Mouse (Mus musculus) G1E (cell line): Measurements from ENCODE around the gene Bckdk.
"Not testable (repeated sequence)": the region's sequence is repeated elsewhere in the genome, so short reads cannot be mapped to it uniquely, and the experiment has no call there.

ENCODE experiments used
- CTCF ChIP-seq: IDR thresholded peaks from 2 replicates; pipeline ENCODE4 v1.5.1; 2012; ENCODE audit warnings: low read depth, low read length, inconsistent platforms, mixed read lengths
- GATA1 ChIP-seq: IDR thresholded peaks from 2 replicates; pipeline ENCODE4 v1.6.1; 2012; ENCODE audit warnings: borderline replicate concordance, low read length, inconsistent platforms, mixed read lengths
- POLR2AphosphoS5 ChIP-seq: IDR thresholded peaks from 2 replicates; pipeline ENCODE4 v1.6.1; 2012; ENCODE audit warnings: low read depth, low read length, inconsistent platforms; ENCODE audit not compliant: insufficient replicate concordance
- TAL1 ChIP-seq: conservative IDR thresholded peaks from 2 replicates; pipeline ENCODE4 v1.6.1; 2012; ENCODE audit warnings: low read depth, low read length, inconsistent platforms, mixed read lengths

DNA sequence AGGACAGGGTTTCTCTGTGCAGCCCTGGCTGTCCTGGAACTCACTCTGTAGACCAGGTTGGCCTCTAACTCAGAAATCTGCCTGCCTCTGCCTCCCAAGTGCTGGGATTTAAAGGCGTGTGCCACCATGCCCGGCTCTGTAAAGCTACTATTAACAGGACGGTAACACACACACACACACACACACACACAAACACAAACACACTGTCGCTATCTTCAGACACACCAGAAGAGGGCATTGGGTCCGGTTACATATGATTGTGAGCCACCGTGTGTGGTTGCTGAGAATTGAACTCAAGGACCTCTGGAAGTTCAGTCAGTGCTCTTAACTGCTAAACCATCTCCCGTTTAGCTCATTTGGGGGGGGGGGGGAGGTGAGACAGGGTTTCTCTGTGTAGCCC, 8.0 kb upstream of the Bckdk start:
- TF ChIP-seq CTCF, GATA1, TAL1, POLR2AphosphoS5: not testable (repeated sequence)
